Mouse (Mus musculus): ENCODE results near the gene Serinc2.

DNA sequence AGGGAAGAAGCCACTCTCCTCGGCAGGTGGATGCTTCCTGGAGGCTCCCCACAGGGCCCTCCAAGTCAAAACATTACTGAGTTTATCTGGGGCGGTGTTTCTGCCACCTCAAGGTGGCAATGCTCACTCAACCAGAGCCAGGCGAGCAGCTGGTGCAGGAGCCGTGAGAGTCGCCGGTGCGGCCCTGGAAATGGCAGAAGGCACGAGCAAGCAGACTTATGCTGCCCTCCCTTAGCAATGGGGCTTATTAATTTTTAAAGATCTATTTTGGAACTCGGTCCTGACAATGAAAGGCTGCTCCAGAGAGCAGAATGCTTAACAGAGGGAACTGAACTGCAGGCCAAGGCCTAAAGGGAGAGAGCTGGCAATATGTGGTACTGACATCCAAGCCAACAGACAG lies 48.4 kb upstream of the Serinc2 start:
- TF ChIP-seq CTCF (conservative IDR thresholded peaks at IDR 0.05; ENCODE audit: low read length) (no peak), POU5F1 (IDR thresholded peaks at IDR 0.05; ENCODE audit: borderline replicate concordance, low read length) (no peak), NANOG (IDR thresholded peaks at IDR 0.05; ENCODE audit: borderline replicate concordance, low read length) (no peak)
